Mouse (Mus musculus) heart, postnatal 0 days (tissue): ENCODE results near the gene Rgs6.

ENCODE experiments used
- CTCF ChIP-seq: IDR thresholded peaks from 2 replicates; pipeline ENCODE4 v1.5.1; 2016; ENCODE audit warnings: antibody characterized with exemption, control low read depth, low read depth
- EP300 ChIP-seq: IDR thresholded peaks from 2 replicates; pipeline ENCODE4 v1.6.1; 2016; ENCODE audit warnings: antibody characterized with exemption, low read depth

- TF ChIP-seq CTCF (no peak), EP300 (no peak)
Observed at GRCm38 (mm10) chr12:82603308-82603707, 15.2 kb downstream of the Rgs6 start.
